Mouse (Mus musculus): ENCODE results near the gene Nrd1. TPM values are rescaled to one million over a fixed set of nuclear protein-coding genes. Genes with fewer than 3 reads are reported as not detected.

The Nrd1 gene
- total RNA-seq, 2 experiments from 2014 or later, result 137 to 141 TPM

DNA sequence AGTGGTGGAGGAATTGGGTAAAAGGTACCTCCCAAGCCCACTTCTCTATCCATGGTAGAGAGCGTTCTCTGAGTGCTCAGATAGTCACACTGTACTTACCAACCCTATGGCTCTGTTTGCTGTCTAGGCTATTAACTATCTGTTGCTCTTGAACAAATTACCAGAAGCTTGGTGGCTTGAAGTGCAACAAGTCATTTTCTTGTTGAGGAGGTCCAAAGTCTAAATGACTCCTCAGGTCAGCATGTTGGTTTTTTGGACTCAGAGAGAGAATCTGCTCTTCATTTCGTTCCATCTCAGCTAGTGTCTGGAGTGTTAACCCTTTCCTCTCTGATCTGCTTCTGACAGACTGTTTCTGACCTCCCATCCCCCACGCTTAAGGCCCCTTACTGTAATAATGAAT, 24.6 kb downstream of the Nrd1 start:
- no peak for DNase-seq (ENCODE audit: low spot score in 2 of 2)

GRCm38 (mm10) chr4:109026543-109026942, 26.1 kb downstream of the Nrd1 start:
- no peak for DNase-seq (ENCODE audit: low spot score in 2 of 2)

DNA sequence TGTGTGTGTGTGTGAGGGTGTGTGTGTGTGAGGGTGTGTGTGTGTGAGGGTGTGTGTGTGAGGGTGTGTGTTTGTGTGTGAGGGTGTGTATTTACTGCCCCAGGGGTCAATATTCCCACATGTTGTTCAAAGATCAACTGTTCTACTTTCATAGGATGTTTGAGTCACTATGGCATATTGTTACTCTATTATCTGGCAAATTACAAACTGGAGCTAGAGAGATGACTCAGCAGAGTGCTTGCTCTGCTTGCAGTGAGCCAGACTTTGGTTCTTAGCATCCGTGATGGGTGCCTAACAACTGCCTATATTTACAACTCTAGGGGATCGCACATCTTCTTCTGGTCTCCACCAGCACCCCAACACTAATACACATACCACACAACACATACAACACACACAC, 29.4 kb downstream of the Nrd1 start:
- no peak for DNase-seq (ENCODE audit: low spot score in 2 of 2)

DNA sequence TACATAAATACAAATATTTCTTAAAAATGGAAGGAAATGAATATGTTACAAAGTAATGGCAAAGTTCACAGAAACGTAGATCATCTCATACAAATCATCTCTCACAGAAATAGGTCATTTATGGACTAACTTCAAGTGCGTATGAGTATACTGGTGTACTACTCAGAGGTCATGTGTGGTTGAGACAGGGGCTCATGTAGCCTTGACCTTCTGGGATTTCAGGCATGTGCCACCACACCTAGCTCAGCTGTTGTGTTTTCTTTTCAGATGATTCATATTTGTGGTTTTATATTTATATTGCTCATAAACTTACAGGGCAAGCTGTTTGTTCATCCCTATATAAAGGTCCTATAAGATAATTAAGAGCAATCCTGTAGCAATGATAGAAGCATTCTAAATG, 29.8 kb downstream of the Nrd1 start:
- no peak for DNase-seq (ENCODE audit: low spot score in 2 of 2)

DNA sequence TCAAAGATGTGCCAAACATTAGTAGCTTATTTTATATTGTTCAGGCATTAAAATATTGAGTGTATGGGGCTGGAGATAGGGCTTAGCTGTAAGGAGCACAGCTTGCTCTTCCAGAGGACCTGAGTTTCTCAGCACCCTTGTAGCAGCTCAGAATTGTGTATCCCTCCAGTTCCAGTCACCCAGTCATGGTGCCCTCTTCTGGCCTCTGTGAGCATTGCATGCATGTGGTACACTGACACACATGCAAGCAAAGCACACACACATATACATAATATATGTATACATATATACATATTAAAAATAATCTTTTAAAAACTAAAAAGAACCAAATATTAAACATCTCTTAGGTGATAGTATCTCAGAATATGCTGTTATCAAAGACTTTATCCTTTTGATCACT, 35.9 kb downstream of the Nrd1 start:
- peak; percentile 67 to 69 for DNase-seq (ENCODE audit: low spot score in 2 of 2)

GRCm38 (mm10) chr4:109042739-109043138, 42.3 kb downstream of the Nrd1 start:
- no peak for DNase-seq (ENCODE audit: low spot score in 2 of 2)

DNA sequence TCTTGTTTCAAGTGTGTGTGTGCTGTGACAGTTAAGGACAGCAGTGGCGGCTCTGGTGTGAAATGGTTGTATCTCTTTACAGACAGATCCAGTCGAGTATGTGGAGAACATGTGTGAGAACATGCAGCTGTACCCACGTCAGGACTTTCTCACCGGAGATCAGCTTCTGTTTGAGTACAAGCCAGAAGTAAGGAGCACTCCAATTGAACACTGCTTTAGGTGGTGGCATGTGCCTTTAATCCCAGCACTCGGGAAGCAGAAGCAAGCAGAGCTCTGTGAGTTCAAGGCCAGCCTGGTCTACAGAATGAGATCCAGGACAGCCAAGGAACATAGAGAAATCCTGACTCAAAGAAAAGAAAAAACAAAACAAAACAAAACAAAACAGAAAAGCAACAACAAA, 42.8 kb downstream of the Nrd1 start:
- DNase-seq (ENCODE audit: low spot score in 2 of 2), result no peak

GRCm38 (mm10) chr4:109043756-109044155, 43.3 kb downstream of the Nrd1 start:
- DNase-seq (ENCODE audit: low spot score in 2 of 2), result no peak

DNA sequence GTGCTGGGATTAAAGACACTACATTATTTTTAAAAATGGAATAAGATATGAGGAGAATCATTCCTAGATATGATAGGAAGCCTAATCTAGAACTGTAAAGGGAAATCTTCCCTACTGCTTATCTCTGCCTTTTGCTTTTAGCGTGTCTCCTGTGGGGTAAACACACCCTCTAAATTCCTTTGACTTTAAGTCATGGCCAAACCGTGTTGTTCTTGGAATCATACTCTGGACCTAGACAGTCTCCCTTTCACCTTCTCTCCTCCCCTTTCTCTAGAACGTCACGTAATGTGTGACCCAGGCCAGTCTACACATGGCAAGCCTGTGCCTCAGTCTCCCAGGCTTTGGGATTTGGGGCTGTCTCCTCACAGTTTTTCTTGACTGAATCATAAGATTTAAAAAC, 47.8 kb downstream of the Nrd1 start:
- no peak for DNase-seq (ENCODE audit: low spot score in 2 of 2)

GRCm38 (mm10) chr4:109052282-109052681, 51.8 kb downstream of the Nrd1 start:
- no peak for DNase-seq (ENCODE audit: low spot score in 2 of 2)

DNA sequence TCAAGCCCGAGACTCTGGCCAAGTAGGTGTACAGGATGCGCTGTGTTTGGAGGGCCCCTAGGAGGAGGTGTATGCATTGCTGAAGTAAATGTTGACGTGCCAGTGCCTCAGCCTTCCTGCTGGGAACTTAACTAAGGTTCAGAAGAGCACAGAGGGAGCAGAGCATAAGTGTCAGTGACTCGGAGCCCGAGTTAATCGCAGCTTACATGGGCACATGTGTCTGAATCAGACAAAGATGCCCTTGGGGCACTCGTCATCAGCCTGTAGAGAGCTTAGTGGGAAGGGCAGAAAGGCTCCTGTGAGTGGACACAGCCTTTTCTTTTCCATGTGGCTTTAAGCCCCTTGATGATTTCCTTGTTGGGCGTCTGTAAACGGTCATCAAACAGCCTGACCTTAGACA, 53.5 kb downstream of the Nrd1 start:
- no peak for DNase-seq (ENCODE audit: low spot score in 2 of 2)

DNA sequence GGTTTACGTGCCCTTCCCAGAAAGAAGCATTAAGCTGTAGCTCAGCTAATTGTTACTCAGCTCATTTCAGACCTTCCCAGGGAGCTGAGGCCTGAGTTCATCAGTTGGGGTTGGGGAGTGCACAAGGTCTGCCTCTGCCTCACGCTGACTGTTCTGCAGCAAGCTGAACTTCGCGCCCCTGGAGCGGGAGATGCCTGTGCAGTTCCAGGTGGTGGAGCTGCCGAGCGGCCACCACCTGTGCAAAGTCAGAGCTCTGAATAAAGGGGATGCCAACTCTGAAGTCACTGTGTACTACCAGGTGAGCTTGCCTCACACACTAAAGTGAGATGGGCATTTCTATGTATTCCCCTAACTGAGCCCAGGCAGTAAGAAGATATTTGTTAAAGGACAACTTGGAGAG, 55.9 kb downstream of the Nrd1 start:
- DNase-seq (ENCODE audit: low spot score in 2 of 2), result no peak

- DNase-seq (ENCODE audit: low spot score in 2 of 2), result no peak
Measured at GRCm38 (mm10) chr4:109057640-109058039, 57.2 kb downstream of the Nrd1 start.

GRCm38 (mm10) chr4:109059255-109059821, 58.9 kb downstream of the Nrd1 start:
- no peak for DNase-seq (ENCODE audit: low spot score in 2 of 2)

DNA sequence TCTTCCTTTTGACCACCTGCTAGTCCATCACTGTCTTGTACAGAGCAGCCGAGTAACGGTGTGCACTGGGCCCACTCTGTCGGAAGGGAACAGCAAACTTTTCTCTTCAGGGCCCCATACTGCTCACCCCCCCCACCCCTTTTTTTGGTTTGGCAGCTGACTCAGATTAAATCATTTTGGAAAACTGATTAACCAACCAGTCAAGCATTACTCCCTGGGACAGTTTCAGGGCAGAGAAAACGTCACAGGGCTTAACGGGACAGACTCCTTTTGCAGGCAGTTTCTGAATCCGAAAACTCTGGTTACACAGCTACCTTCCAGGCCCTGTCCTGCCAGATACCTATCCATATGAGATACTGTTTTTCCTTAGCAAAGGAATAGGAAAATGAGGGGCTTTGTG, 64.5 kb downstream of the Nrd1 start:
- DNase-seq (ENCODE audit: low spot score in 2 of 2), result no peak

GRCm38 (mm10) chr4:109065714-109066113, 65.3 kb downstream of the Nrd1 start:
- no peak for DNase-seq (ENCODE audit: low spot score in 2 of 2)

- DNase-seq (ENCODE audit: low spot score in 2 of 2), result no peak
Measured at GRCm38 (mm10) chr4:109072891-109073290, 72.4 kb downstream of the Nrd1 start.

GRCm38 (mm10) chr4:109073296-109073695, 72.8 kb downstream of the Nrd1 start:
- no peak for DNase-seq (ENCODE audit: low spot score in 2 of 2)

GRCm38 (mm10) chr4:109078941-109079340, 78.5 kb downstream of the Nrd1 start:
- no peak for DNase-seq (ENCODE audit: low spot score in 2 of 2)

- no peak for DNase-seq (ENCODE audit: low spot score in 2 of 2)
Measured at GRCm38 (mm10) chr4:109079676-109080075, 79.2 kb downstream of the Nrd1 start.

DNA sequence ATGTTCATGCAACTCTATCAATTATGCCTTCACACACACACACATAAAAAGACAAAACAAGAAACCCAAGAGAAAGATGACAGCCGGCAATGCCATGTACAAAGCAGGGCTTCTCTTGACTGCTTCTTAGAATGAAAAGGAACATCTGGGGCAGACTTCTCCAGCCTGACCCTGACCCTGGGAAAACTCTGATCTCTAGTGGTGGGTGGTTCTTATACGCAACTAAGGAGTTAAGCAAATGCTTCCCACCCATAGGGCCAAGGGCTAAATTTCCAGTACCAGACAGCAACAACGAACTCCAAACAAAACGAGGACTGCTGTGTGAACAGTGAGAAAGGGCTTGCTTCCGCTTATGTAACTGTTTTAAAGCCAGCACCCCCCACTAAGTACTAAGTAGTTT, 79.7 kb downstream of the Nrd1 start:
- DNase-seq (ENCODE audit: low spot score in 2 of 2), result no peak

DNA sequence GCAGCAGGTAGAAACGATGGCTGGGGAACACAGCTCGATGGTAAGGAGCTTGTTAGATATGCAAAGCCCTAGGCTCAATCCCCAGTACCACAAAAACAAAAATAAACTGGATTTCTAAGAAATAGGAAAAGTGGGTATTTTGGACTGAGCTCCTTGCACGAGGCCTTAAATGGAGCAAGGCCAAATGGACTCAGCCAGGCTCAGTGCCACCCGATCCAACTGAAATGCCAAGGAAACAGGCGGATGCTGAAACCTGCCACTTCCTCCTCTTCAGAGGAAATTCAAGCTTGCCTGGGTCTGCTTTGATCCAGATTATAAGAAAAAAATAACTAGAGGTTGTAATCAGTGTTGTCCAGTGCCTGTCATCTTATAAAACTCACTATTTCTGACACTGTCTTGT, 88.7 kb downstream of the Nrd1 start:
- DNase-seq (ENCODE audit: low spot score in 2 of 2), result no peak

- DNase-seq (ENCODE audit: low spot score in 2 of 2), result no peak
Measured at GRCm38 (mm10) chr4:109089999-109090398, 89.5 kb downstream of the Nrd1 start.

- no peak for DNase-seq (ENCODE audit: low spot score in 2 of 2)
Measured at GRCm38 (mm10) chr4:109091241-109091777, 90.9 kb downstream of the Nrd1 start.

All from layer of hippocampus, postnatal 10 days (tissue).